Mouse (Mus musculus): Measurements from ENCODE around the gene Cachd1.
A peak's percentile ranks its signal among the peaks of the same experiment; 100 is the strongest.

- TF ChIP-seq CTCF (IDR thresholded peaks at IDR 0.05; ENCODE audit: low read depth) (peak; percentile 52), EP300 (optimal IDR thresholded peaks at IDR 0.05) (no peak)
These were observed 292.3 kb downstream of the Cachd1 start, which contains the start of gene Raver2 for GRCm38 (mm10) chr4:101068786-101069153.

Data from stomach, postnatal 0 days (tissue).